Mouse (Mus musculus): ENCODE results near the gene Arl15.

DNA sequence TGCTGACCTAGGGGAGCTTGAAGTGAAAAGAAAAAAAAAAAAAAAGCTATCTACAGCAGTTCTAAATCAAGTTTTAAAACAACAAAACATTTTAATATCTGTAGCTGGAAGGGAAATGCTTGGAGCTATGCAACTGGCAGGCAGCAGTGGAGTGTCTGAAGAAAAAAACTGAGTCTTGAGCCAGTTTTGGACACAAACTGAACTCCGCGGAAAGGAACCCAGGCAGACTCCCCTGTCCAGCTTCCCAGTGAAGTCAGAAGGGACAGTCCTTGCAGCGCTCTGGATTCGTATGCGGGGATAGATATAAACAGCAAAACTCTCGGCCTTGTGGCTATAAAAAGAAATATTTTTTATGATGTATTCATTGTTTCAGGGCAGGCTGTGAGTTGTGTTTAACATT, 155.8 kb downstream of the Arl15 start:
- TF ChIP-seq CTCF (IDR thresholded peaks at IDR 0.05; ENCODE audit: low read depth) (no peak), EP300 (IDR thresholded peaks at IDR 0.05; ENCODE audit: low read depth) (no peak)
